Mouse (Mus musculus): ENCODE measurements around the gene Dnah10. TPM values are rescaled to one million over a fixed set of nuclear protein-coding genes. Genes with fewer than 3 reads are reported as not detected.

Dnah10 gene
- polyA plus RNA-seq, 1 experiment: 0.36 TPM

GRCm38 (mm10) chr5:124812466-124812865, 87.6 kb downstream of the Dnah10 start:
- no peak for DNase-seq (ENCODE audit: low spot score)

DNA sequence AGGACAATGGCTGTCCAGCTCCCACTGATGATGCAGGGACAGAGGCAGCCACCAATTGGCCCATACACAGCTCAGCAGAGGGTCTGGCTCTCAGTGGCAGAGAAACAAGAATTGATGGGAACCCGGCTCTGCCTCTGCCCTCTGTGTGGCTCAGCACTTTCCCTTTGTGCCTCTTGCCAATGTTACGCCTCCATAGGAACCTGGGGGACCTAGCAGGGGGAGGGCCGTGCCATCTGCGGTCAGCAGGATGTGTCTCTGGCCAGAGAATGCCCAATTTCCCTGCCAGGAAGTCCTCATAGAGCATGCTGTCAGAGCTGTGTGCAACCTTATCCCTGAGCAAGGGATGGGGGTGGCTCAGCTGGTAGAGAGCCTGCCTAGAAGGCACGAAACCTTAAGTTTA, 89.9 kb downstream of the Dnah10 start:
- no peak for DNase-seq (ENCODE audit: low spot score)

DNA sequence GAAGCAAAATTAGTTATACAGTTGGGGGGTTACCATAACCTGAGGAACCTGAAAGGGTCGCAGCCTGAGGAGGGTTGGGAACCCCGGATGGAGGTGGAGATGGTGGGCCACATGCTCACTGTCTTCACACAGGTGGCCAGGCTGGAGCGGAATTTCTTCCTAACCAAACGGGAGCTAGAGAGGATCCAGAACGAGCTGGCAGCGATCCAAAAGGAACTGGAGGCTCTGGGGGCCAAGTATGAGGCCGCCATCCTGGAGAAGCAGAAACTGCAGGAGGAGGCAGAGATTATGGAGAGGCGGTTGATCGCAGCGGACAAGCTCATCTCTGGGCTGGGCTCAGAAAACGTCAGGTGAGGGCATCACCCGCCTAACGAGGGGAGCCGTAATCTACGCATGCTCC, 92.2 kb downstream of the Dnah10 start:
- no peak for DNase-seq (ENCODE audit: low spot score)

DNA sequence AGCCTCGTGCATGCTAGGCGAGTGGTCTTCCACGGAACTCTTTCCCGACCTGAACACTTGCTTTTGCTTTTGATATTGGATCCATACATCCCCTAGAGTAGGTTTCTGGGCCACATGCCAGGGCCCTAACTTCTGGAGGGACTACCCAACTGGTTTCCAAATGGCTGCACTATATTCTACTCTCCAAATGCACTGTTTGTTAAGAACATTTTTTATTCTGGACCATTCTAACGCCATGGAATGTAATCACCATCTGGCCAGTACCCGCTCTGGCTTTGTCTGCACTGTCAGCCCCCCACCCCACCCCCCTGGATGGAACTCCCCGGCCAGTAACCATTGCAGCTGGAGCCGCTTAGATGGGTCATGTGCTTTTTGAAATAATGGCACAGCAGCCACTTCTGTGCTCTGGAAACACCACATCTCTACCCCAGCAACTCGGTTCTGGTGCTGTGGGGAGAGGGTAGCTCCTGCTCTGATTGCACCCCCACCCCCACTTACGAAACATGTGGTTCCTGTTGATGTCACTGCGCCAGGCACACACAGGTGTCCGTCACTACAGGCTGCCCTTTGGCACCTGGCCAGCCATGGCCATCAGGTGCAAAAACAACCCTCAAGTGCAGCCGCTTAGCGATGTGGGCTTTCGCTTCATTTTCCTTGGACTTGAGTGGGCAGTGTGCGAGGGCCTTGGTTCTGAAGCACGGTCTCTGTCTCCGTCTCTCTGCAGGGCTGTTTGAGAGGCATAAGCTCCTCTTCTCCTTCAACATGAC, 97.4 kb downstream of the Dnah10 start:
- no peak for DNase-seq (ENCODE audit: low spot score)

DNA sequence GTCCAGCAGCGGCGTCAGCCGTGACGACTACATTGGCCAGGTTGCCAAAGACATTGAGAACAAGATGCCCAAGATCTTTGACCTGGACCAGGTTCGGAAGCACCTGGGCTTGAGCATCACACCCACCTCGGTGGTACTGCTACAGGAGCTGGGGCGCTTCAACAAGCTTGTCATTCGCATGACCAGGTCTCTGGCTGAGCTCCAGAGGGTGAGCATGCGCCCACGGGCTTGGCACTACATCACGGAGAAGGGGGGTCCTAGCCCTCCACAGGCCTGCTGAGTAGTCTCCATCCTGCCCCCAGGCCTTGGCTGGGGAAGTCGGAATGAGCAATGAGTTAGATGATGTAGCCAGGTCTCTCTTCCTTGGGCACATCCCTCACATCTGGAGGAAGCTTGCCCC, 105.4 kb downstream of the Dnah10 start:
- DNase-seq (ENCODE audit: low spot score): no peak

DNA sequence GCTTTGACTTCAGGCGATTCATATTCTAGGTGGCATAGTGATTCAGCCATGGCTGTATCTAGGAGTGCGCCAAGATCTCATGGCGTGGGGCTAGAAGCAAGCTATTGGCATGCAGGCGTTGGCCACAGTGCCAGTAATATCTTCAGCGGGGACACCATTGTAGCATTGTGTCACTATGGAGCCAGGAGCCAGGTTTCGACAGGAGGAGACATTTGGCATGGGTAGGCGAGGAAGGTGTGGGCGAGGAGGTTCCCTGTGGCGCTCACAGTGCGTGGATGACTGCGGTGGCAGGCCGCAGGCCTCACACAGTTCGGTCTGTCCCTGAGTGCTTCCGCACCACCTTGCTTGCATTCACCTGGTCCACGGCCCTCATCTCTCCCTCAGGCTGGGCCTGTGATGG, 110.3 kb downstream of the Dnah10 start:
- DNase-seq (ENCODE audit: low spot score): no peak

GRCm38 (mm10) chr5:124836075-124836474, 111.2 kb downstream of the Dnah10 start:
- DNase-seq (ENCODE audit: low spot score): no peak

- no peak for DNase-seq (ENCODE audit: low spot score)
Observed at GRCm38 (mm10) chr5:124836621-124837020, 111.7 kb downstream of the Dnah10 start.

DNA sequence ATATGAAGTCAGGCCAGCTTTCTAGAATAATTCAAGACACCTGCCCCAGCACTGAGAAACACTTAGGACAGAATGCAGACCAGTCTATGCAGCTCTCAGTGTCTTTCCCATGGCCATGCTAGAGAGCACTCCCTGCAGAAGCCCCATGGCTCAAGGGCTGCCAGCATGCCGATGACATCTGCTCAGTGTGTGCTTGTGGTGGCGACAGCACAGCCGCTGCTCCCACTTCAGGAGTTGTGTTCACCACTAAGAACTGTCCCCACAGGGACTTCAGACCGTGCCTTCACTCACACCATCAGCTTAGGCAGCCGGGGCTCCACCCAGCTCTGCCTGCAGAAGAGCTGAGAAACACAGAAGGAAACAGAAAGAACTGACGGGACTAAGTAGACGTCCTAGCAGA, 115.3 kb downstream of the Dnah10 start:
- no peak for DNase-seq (ENCODE audit: low spot score)

- DNase-seq (ENCODE audit: low spot score): no peak
Observed at GRCm38 (mm10) chr5:124840669-124841068, 115.8 kb downstream of the Dnah10 start.

GRCm38 (mm10) chr5:124843386-124843785, 118.5 kb downstream of the Dnah10 start:
- no peak for DNase-seq (ENCODE audit: low spot score)

GRCm38 (mm10) chr5:124844929-124845328, 120.0 kb downstream of the Dnah10 start:
- no peak for DNase-seq (ENCODE audit: low spot score)

GRCm38 (mm10) chr5:124847014-124847413, 122.1 kb downstream of the Dnah10 start:
- no peak for DNase-seq (ENCODE audit: low spot score)

GRCm38 (mm10) chr5:124848994-124849393, 124.1 kb downstream of the Dnah10 start:
- no peak for DNase-seq (ENCODE audit: low spot score)

- no peak for DNase-seq (ENCODE audit: low spot score)
Observed at GRCm38 (mm10) chr5:124851572-124851971, 126.7 kb downstream of the Dnah10 start.

GRCm38 (mm10) chr5:124852294-124852693, 127.4 kb downstream of the Dnah10 start:
- DNase-seq (ENCODE audit: low spot score): no peak

DNA sequence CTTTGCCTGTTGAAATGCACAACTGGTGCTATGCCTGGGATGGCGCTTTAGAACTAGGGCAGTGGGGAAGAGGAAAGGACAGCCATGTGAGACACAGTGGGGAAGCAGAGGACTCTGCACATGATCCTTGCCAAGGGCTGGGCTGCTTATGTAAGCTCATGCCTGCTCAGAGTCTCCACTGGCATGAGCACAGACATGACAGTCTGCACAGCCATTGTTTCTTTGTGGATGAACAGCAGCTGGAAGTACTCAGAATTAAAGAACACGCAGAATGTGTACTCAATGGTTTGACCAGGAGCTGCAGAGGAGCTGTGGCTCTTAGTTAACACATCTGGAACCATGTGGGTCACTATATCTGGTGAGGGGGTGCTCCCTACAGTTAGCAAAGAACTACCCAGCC, 128.2 kb downstream of the Dnah10 start:
- DNase-seq (ENCODE audit: low spot score): no peak

- no peak for DNase-seq (ENCODE audit: low spot score)
Observed at GRCm38 (mm10) chr5:124854202-124854601, 129.3 kb downstream of the Dnah10 start.

- no peak for DNase-seq (ENCODE audit: low spot score)
Observed at GRCm38 (mm10) chr5:124860013-124860412, 135.1 kb downstream of the Dnah10 start.

- DNase-seq (ENCODE audit: low spot score): peak; percentile 40
Observed at GRCm38 (mm10) chr5:124861463-124861862, 136.6 kb downstream of the Dnah10 start.

DNA sequence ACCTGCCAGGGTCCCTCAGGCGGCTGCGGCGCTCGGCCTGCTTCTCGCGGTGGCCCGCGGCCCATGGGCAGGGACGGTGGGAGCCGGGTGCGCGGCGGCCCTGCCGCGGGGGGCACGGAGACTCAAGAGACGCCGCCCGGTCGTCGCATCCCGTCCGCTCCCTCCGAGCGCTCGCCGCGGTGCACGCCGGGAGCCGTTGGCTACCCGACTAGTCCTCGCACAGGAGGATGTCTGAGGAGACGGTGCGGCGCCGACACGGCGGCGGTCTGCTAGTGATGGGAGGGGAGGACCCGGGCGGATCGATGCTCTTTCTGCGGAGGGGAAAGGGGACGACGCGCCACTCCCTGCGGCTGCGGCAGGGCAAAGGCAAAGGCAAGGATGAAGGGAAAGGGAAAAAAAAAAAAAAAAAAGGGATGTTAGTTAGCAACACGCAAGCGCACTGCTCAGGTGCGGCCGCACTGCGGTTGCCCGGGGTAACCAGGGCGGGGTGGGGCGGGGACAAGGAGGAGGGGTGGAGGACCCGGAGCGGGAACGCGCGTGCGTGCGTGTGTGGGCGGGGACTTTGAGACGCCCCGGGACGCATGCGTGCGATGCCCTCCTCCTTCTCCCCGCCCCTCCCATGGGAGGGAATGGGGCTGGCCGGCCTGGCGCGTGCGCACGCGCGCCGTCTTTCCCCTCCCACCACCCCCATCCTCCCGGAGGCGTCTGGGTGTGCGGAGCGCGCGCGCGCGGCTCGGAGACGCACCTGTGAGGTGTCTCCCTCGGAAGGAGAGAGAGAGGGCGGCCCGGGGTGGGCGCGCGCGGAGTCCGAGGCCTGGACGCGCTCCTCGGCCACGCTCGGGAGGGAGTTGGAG, 137.4 kb downstream of the Dnah10 start, which contains the start of the genes Ccdc92 and Zfp664:
TSS of gene Ccdc92 (minus strand) at position 412 of the 854 bp plus-strand sequence.
TSS of gene Zfp664 (plus strand) at position 679 of the 854 bp plus-strand sequence.
- peak; percentile 83 for DNase-seq (ENCODE audit: low spot score)

GRCm38 (mm10) chr5:124862871-124863741, 138.2 kb downstream of the Dnah10 start:
- DNase-seq (ENCODE audit: low spot score): peak; percentile 37

All from urinary bladder, adult 2 months (tissue).